Comparison of ENCODE assay signal across 7 mouse cellular contexts in genomic region chr10:84388357-84389141, GRCm38 (mm10). TPM values are rescaled to one million over a fixed set of nuclear protein-coding genes. Genes with fewer than 3 reads are reported as not detected.
DNase-seq lines count a peak whose midpoint lies in the region; ATAC-seq and TF ChIP-seq lines count a peak whose summit lies in the region.

No protein-coding gene starts in this region.

- peak; percentile 93 for DNase-seq in Muller cell, postnatal 12 days (ENCODE audit: inconsistent ontology term)
- peak; percentile 44 for DNase-seq in embryo, embryonic 9.5 days (ENCODE audit: extremely low spot score)
- DNase-seq in kidney, postnatal 0 days (ENCODE audit: low spot score), result peak; percentile 68
- DNase-seq in yolk sac, embryonic 10.5 days (ENCODE audit: low spot score), result peak; percentile 61
- no peak for DNase-seq in thymus, postnatal 4 days

- no peaks in the 10 kb centered on the region for H3K27me3 ChIP-seq in heart, embryonic 11.5 days (ENCODE audit: control insufficient read depth, insufficient read depth, low read length)
- no peaks in the 10 kb centered on the region for H3K27me3 ChIP-seq in kidney, postnatal 0 days (ENCODE audit: insufficient read depth, low read length)
- H3K27me3 ChIP-seq in megakaryocyte, embryonic 14.5 days (replicated peaks), result peaks cover 76% of the 10 kb centered on the region

- peaks cover 82% of the 10 kb centered on the region for H3K4me1 ChIP-seq in heart, embryonic 11.5 days (ENCODE audit: control insufficient read depth, insufficient read depth, low read length)
- H3K4me1 ChIP-seq in kidney, postnatal 0 days (replicated peaks; ENCODE audit: insufficient read depth, low read length), result peaks cover 25% of the 10 kb centered on the region
- H3K4me1 ChIP-seq in megakaryocyte, embryonic 14.5 days, result peaks cover 68% of the 10 kb centered on the region

- H3K9ac ChIP-seq in heart, embryonic 11.5 days (ENCODE audit: low read depth, low read length), result peak overlapping the region; percentile 46; the same call in 1 of the 2 replicates
- H3K9ac ChIP-seq in kidney, postnatal 0 days (ENCODE audit: low read depth, low read length), result no peak overlapping the region

- peak; percentile 15; the same call in 1 of the 2 replicates for ATAC-seq in heart, embryonic 11.5 days (replicated peaks; ENCODE audit: insufficient number of reproducible peaks, low FRiP score, low TSS enrichment)
- ATAC-seq in kidney, postnatal 0 days (replicated peaks; ENCODE audit: low FRiP score, low read depth), result 0 out of 2 replicates have a peak, but pooled peaks have one; percentile 12

- H3K36me3 ChIP-seq in heart, embryonic 11.5 days (ENCODE audit: control insufficient read depth, insufficient read depth, low read length), result no peaks in the 10 kb centered on the region
- H3K36me3 ChIP-seq in kidney, postnatal 0 days (ENCODE audit: insufficient read depth, low read length), result 0 out of 2 replicates have a peak, but pooled peaks cover 6% of the 10 kb centered on the region
- H3K36me3 ChIP-seq in megakaryocyte, embryonic 14.5 days (replicated peaks; ENCODE audit: low read length), result no peaks in the 10 kb centered on the region

- peak; percentile 3; the same call in 1 of the 2 replicates for TF ChIP-seq CTCF in kidney, postnatal 0 days (IDR thresholded peaks at IDR 0.05; ENCODE audit: low read depth)

- H3K4me3 ChIP-seq in heart, embryonic 11.5 days (ENCODE audit: low read depth, low read length), result no peak overlapping the region; the same call in 1 of the 2 replicates
- no peak overlapping the region for H3K4me3 ChIP-seq in kidney, postnatal 0 days (replicated peaks; ENCODE audit: low read depth, low read length)
- peak overlapping the region; percentile 62 for H3K4me3 ChIP-seq in megakaryocyte, embryonic 14.5 days (replicated peaks)

- WGBS in heart, embryonic 11.5 days (ENCODE audit: insufficient replicate concordance), result 12% methylated on average over 22 of the region's 22 CpGs
- 22% methylated on average over 22 of the region's 22 CpGs for WGBS in kidney, postnatal 0 days

- peak overlapping the region; percentile 46 for H3K27ac ChIP-seq in heart, embryonic 11.5 days (ENCODE audit: low read depth, low read length)
- H3K27ac ChIP-seq in kidney, postnatal 0 days, result 0 out of 2 replicates have a peak overlapping the region, but pooled peaks have one; percentile 1

- no peaks in the 10 kb centered on the region for H3K9me3 ChIP-seq in heart, embryonic 11.5 days (replicated peaks; ENCODE audit: control insufficient read depth, low read length)
- no peaks in the 10 kb centered on the region for H3K9me3 ChIP-seq in kidney, postnatal 0 days (replicated peaks; ENCODE audit: low read length)
- no peaks in the 10 kb centered on the region for H3K9me3 ChIP-seq in megakaryocyte, embryonic 14.5 days

- peak overlapping the region; percentile 57 for H3K4me2 ChIP-seq in heart, embryonic 11.5 days
- H3K4me2 ChIP-seq in kidney, postnatal 0 days (ENCODE audit: low read length), result peak overlapping the region; percentile 3; the same call in 1 of the 2 replicates

RNA-seq across cellular contexts. Expression of gene Nuak1, which starts 51.8 kb away (rescaled TPM):
- polyA plus RNA-seq in heart, embryonic 11.5 days (2014; fragmentation: Nextera tagmentation; extraction: Ambion mirVana), result 2.4 and 3.0 TPM in 2 replicates
- 2.3 and 2.4 TPM in 2 replicates for polyA plus RNA-seq in kidney, postnatal 0 days (2015; fragmentation: Nextera tagmentation; extraction: Ambion mirVana)
- 0.43 TPM in 1 of 2 replicates, not detected in the other for polyA plus RNA-seq in megakaryocyte, embryonic 14.5 days (2012; ENCODE audit: insufficient read depth, low replicate concordance)
